Mouse (Mus musculus): Measurements from ENCODE around the gene Ppif.

GRCm38 (mm10) chr14:25746971-25747945 lies 53.3 kb downstream of the Ppif start:
- TF ChIP-seq CTCF (IDR thresholded peaks at IDR 0.05; ENCODE audit: low read depth, low read length) (no peak), POLR2A (IDR thresholded peaks at IDR 0.05; ENCODE audit: insufficient read depth, low read length) (no peak)

All from ES-Bruce4 (cell line).